Mouse (Mus musculus) testis, adult 2 months (tissue): ENCODE data around the gene Tmem115. TPM values are rescaled to one million over a fixed set of nuclear protein-coding genes. Genes with fewer than 3 reads are reported as not detected.

Experiments used
- H3K27ac ChIP-seq: fragments of 200-500 bp; 2 replicates; pipeline ENCODE4 v1.5.1; 2012; ENCODE audit warnings: low read depth, low read length; ENCODE audit not compliant: control insufficient read depth, insufficient read depth
- H3K27me3 ChIP-seq: fragments of 200-500 bp; 2 replicates; pipeline ENCODE4 v1.6.1; 2012; ENCODE audit warnings: mild to moderate bottlenecking, low read length, moderate library complexity; ENCODE audit not compliant: control insufficient read depth, insufficient read depth
- H3K36me3 ChIP-seq: fragments of 200-500 bp; 2 replicates; pipeline ENCODE4 v1.6.1; 2012; ENCODE audit warnings: mild to moderate bottlenecking, low read length; ENCODE audit not compliant: control insufficient read depth, insufficient read depth
- H3K4me1 ChIP-seq: fragments of 200-500 bp; 2 replicates; pipeline ENCODE4 v1.6.1; 2012; ENCODE audit warnings: low read length; ENCODE audit not compliant: control insufficient read depth, insufficient read depth
- H3K4me3 ChIP-seq: fragments of 200-500 bp; 2 replicates; pipeline ENCODE4 v1.5.1; 2012; ENCODE audit warnings: low read depth, mild to moderate bottlenecking, low read length, moderate library complexity, mixed read lengths; ENCODE audit not compliant: control insufficient read depth
- CTCF ChIP-seq: fragments of 200-500 bp; IDR thresholded peaks from 2 replicates; pipeline ENCODE4 v1.5.1; 2012; ENCODE audit warnings: low read depth, mild to moderate bottlenecking, inconsistent platforms, low read length, moderate library complexity; ENCODE audit not compliant: control insufficient read depth, insufficient read depth, insufficient replicate concordance
- POLR2A ChIP-seq: fragments of 200-500 bp; IDR thresholded peaks from 2 replicates; pipeline ENCODE4 v1.6.1; 2012; ENCODE audit warnings: low read depth, mild to moderate bottlenecking, inconsistent platforms, low read length, moderate library complexity; ENCODE audit not compliant: control insufficient read depth
- polyA plus RNA-seq: library from polyadenylated mRNA; depleted of rRNA; stranded (reverse); fragments of >200 nt; gene quantifications from 2 replicates; pipeline ENCODE4 v1.2.3, GENCODE M21; 2012

Gene Tmem115
- polyA plus RNA-seq, 1 experiment, result 38.3 TPM

GRCm38 (mm10) chr9:107551117-107551889 lies 17.6 kb downstream of the Tmem115 start, which contains the start of gene Rassf1:
Rassf1 (plus strand) TSS chr9:107551555.
- no peaks in the 10 kb centered on the region for H3K27me3 ChIP-seq
- H3K27ac ChIP-seq, result peak within 1 kb of the TSS; percentile 73
- H3K4me1 ChIP-seq, result peaks cover 18% of the 10 kb centered on the region
- H3K4me3 ChIP-seq, result peak within 1 kb of the TSS; percentile 88
- TF ChIP-seq CTCF (no peak), POLR2A (peak; percentile 25; the same call in 1 of the 2 replicates)
- H3K36me3 ChIP-seq, result peaks cover 2% of the 10 kb centered on the region

GRCm38 (mm10) chr9:107551890-107552355 lies 18.2 kb downstream of the Tmem115 start:
- Histone ChIP-seq H3K27me3 (no peaks in the 10 kb centered on the region), H3K27ac (peak overlapping the region; percentile 73), H3K4me1 (peaks cover 13% of the 10 kb centered on the region), H3K4me3 (peak overlapping the region; percentile 88), H3K36me3 (peaks cover 2% of the 10 kb centered on the region)
- no peak; the same call in 1 of the 2 replicates for TF ChIP-seq POLR2A

GRCm38 (mm10) chr9:107552690-107553393 lies 19.1 kb downstream of the Tmem115 start:
- peak overlapping the region; percentile 76 for H3K27ac ChIP-seq
- H3K4me1 ChIP-seq, result peaks cover 10% of the 10 kb centered on the region
- peaks cover 2% of the 10 kb centered on the region for H3K36me3 ChIP-seq
- TF ChIP-seq POLR2A (no peak), CTCF (no peak)
- H3K4me3 ChIP-seq, result peak overlapping the region; percentile 88
- no peaks in the 10 kb centered on the region for H3K27me3 ChIP-seq

GRCm38 (mm10) chr9:107553541-107554318 lies 20.0 kb downstream of the Tmem115 start:
- TF ChIP-seq CTCF, result no peak
- TF ChIP-seq POLR2A, result no peak
- Histone ChIP-seq H3K4me1 (peaks cover 10% of the 10 kb centered on the region), H3K27ac (peak overlapping the region; percentile 76), H3K27me3 (no peaks in the 10 kb centered on the region), H3K4me3 (peak overlapping the region; percentile 88), H3K36me3 (no peaks in the 10 kb centered on the region; the same call in 1 of the 2 replicates)

GRCm38 (mm10) chr9:107554319-107554825 lies 20.6 kb downstream of the Tmem115 start:
- Histone ChIP-seq H3K27ac (peak overlapping the region; percentile 93), H3K36me3 (no peaks in the 10 kb centered on the region; the same call in 1 of the 2 replicates), H3K4me3 (peak overlapping the region; percentile 88), H3K27me3 (no peaks in the 10 kb centered on the region), H3K4me1 (peaks cover 10% of the 10 kb centered on the region)
- TF ChIP-seq POLR2A, result peak; percentile 99
- no peak for TF ChIP-seq CTCF

GRCm38 (mm10) chr9:107555031-107555457 lies 21.3 kb downstream of the Tmem115 start:
- TF ChIP-seq POLR2A (peak; percentile 38; the same call in 1 of the 2 replicates), CTCF (no peak)
- Histone ChIP-seq H3K27ac (peak overlapping the region; percentile 93), H3K27me3 (no peaks in the 10 kb centered on the region), H3K4me3 (peak overlapping the region; percentile 88), H3K36me3 (no peaks in the 10 kb centered on the region; the same call in 1 of the 2 replicates), H3K4me1 (peaks cover 10% of the 10 kb centered on the region)
